Comparison of ENCODE assay signal across 20 mouse cellular contexts in the genomic region with DNA sequence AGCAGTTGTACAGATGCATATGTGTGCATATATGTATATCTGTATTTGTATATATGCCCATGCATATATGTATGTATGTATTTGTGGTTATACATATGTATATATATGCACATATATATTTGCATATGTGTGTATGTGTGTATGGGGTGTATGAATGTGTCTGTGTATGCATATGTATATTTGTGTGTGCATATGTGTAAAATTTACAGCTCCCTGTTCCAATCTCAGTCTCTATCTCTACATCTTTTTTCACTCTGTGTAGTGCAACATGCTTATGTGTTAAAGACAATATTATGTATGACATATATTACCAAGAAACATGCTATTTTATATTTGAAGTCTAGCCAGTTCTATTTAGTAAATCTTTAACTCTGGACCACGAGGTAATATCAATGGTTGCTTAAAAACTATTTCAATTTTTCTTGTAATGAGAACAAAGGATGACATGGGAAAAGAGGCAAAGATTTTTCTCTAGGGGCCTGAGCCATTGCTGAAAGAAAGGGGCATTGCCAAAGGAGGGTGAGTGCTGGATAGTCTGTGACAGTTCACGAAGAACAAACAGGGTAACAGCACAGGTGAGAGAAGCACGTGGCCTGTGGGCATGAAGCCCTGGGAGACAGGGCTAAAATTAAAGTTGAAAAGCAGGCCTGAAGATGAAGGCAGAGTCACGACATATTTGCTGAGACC.
DNase-seq lines count a peak whose midpoint lies in the region; ATAC-seq lines count a peak whose summit lies in the region.
"Had no signal": no experiment of that assay in that cellular context is flagged by ENCODE, and none has a peak within 500 bp of the region (broad histone marks: within the 10 kb centered on the region; RNA-seq: fewer than 3 reads in every experiment).

No protein-coding gene starts in this region.

- peak; percentile 38 for ATAC-seq in hindbrain, embryonic 14.5 days (ENCODE audit: low FRiP score)
- ATAC-seq in forebrain, embryonic 14.5 days = peak; percentile 69
- ATAC-seq in forebrain, embryonic 15.5 days (replicated peaks) = peak; percentile 60
- 0 out of 2 replicates have a peak, but pooled peaks have one; percentile 57 for ATAC-seq in midbrain, embryonic 14.5 days (ENCODE audit: low FRiP score, low TSS enrichment)
- ATAC-seq in megakaryocyte-erythroid progenitor cell, adult 5-6 weeks (replicated peaks; ENCODE audit: low FRiP score, low TSS enrichment, poor library complexity, severe bottlenecking) = no peak
- ATAC-seq: activated CD4-positive, CD25-positive, alpha-beta regulatory T cell, adult 4 months; intestine, postnatal 0 days had no signal

- no peak overlapping the region for H3K9ac ChIP-seq in hindbrain, embryonic 14.5 days
- H3K9ac ChIP-seq in forebrain, embryonic 14.5 days (ENCODE audit: low read length) = no peak overlapping the region
- H3K9ac ChIP-seq in forebrain, embryonic 15.5 days (replicated peaks) = no peak overlapping the region
- no peak overlapping the region for H3K9ac ChIP-seq in midbrain, embryonic 14.5 days (replicated peaks; ENCODE audit: low read length)
- H3K9ac ChIP-seq: liver, embryonic 15.5 days; lung, embryonic 14.5 days; stomach, embryonic 15.5 days had no signal

- whole genome bisulfite sequencing in hindbrain, embryonic 14.5 days = 53% methylated on average over 4 of the region's 4 CpGs
- WGBS in hindbrain, embryonic 10.5 days = 70% methylated on average over 4 of the region's 4 CpGs
- 44% methylated on average over 4 of the region's 4 CpGs for WGBS in forebrain, embryonic 14.5 days
- 42% methylated on average over 4 of the region's 4 CpGs for WGBS in forebrain, embryonic 15.5 days
- 40% methylated on average over 4 of the region's 4 CpGs for WGBS in midbrain, embryonic 14.5 days

- H3K4me1 ChIP-seq in hindbrain, embryonic 14.5 days (replicated peaks; ENCODE audit: control insufficient read depth, insufficient read depth, low read length) = no peaks in the 10 kb centered on the region; the same call in 1 of the 2 replicates
- no peaks in the 10 kb centered on the region for H3K4me1 ChIP-seq in hindbrain, embryonic 10.5 days (replicated peaks)
- H3K4me1 ChIP-seq in forebrain, embryonic 14.5 days (ENCODE audit: control insufficient read depth, insufficient read depth, low read length) = no peaks in the 10 kb centered on the region; the same call in 1 of the 2 replicates
- H3K4me1 ChIP-seq in forebrain, embryonic 15.5 days = peaks cover 16% of the 10 kb centered on the region
- H3K4me1 ChIP-seq in midbrain, embryonic 14.5 days (ENCODE audit: control insufficient read depth, insufficient read depth, low read length) = no peaks in the 10 kb centered on the region
- H3K4me1 ChIP-seq: liver, embryonic 15.5 days; stomach, embryonic 15.5 days had no signal

- no peak overlapping the region for H3K4me2 ChIP-seq in hindbrain, embryonic 14.5 days (replicated peaks)
- no peak overlapping the region for H3K4me2 ChIP-seq in forebrain, embryonic 14.5 days (ENCODE audit: low read length)
- 0 out of 2 replicates have a peak overlapping the region, but pooled peaks have one; percentile 0 for H3K4me2 ChIP-seq in forebrain, embryonic 15.5 days (replicated peaks)
- H3K4me2 ChIP-seq in midbrain, embryonic 14.5 days (ENCODE audit: low read length) = no peak overlapping the region
- H3K4me2 ChIP-seq: liver, embryonic 15.5 days; lung, embryonic 14.5 days; stomach, embryonic 15.5 days had no signal

- no peaks in the 10 kb centered on the region for H3K27me3 ChIP-seq in hindbrain, embryonic 14.5 days (ENCODE audit: control insufficient read depth, insufficient read depth, low read length)
- H3K27me3 ChIP-seq in hindbrain, embryonic 10.5 days (ENCODE audit: insufficient read depth, poor library complexity, severe bottlenecking) = no peaks in the 10 kb centered on the region
- no peaks in the 10 kb centered on the region for H3K27me3 ChIP-seq in forebrain, embryonic 14.5 days (replicated peaks; ENCODE audit: control insufficient read depth, insufficient read depth, low read length)
- no peaks in the 10 kb centered on the region for H3K27me3 ChIP-seq in forebrain, embryonic 15.5 days
- no peaks in the 10 kb centered on the region for H3K27me3 ChIP-seq in midbrain, embryonic 14.5 days (ENCODE audit: control insufficient read depth, insufficient read depth, low read length)
- H3K27me3 ChIP-seq: liver, embryonic 15.5 days; stomach, embryonic 15.5 days had no signal

- peak overlapping the region; percentile 72; the same call in 1 of the 2 replicates for H3K27ac ChIP-seq in hindbrain, embryonic 14.5 days
- no peak overlapping the region for H3K27ac ChIP-seq in hindbrain, embryonic 10.5 days
- peak overlapping the region; percentile 74; the same call in 1 of the 2 replicates for H3K27ac ChIP-seq in forebrain, embryonic 14.5 days (ENCODE audit: low read depth, low read length)
- peak overlapping the region; percentile 71 for H3K27ac ChIP-seq in forebrain, embryonic 15.5 days (replicated peaks)
- H3K27ac ChIP-seq in midbrain, embryonic 14.5 days (replicated peaks; ENCODE audit: low read depth, low read length) = peak overlapping the region; percentile 26; the same call in 1 of the 2 replicates
- H3K27ac ChIP-seq: liver, embryonic 15.5 days; stomach, embryonic 15.5 days had no signal

- DNase-seq in hindbrain, embryonic 14.5 days (ENCODE audit: low spot score) = no peak
- DNase-seq in hindbrain, embryonic 10.5 days (ENCODE audit: low spot score) = no peak
- no peak for DNase-seq in forebrain, embryonic 14.5 days (ENCODE audit: low spot score)
- DNase-seq in midbrain, embryonic 14.5 days = no peak
- no peak for DNase-seq in left cerebral cortex, adult 18-20 months (ENCODE audit: low spot score in 2 of 2)
- no peak for DNase-seq in adrenal gland, postnatal 14 days
- DNase-seq: B cell, adult 2 months; gastrocnemius, postnatal 14 days; kidney, adult 9 months; kidney, postnatal 10 days; liver; lung, embryonic 14.5 days; lung, postnatal 14 days; thymus, postnatal 14 days had no signal

- no peaks in the 10 kb centered on the region for H3K9me3 ChIP-seq in hindbrain, embryonic 14.5 days (ENCODE audit: control insufficient read depth, low read length)
- no peaks in the 10 kb centered on the region for H3K9me3 ChIP-seq in hindbrain, embryonic 10.5 days
- H3K9me3 ChIP-seq in forebrain, embryonic 14.5 days (replicated peaks; ENCODE audit: control insufficient read depth, low read length) = no peaks in the 10 kb centered on the region
- no peaks in the 10 kb centered on the region for H3K9me3 ChIP-seq in forebrain, embryonic 15.5 days
- H3K9me3 ChIP-seq in midbrain, embryonic 14.5 days (ENCODE audit: control insufficient read depth, low read length) = no peaks in the 10 kb centered on the region
- H3K9me3 ChIP-seq: liver, embryonic 15.5 days; stomach, embryonic 15.5 days had no signal

- no peaks in the 10 kb centered on the region for H3K36me3 ChIP-seq in hindbrain, embryonic 14.5 days (replicated peaks; ENCODE audit: control insufficient read depth, insufficient read depth)
- no peaks in the 10 kb centered on the region for H3K36me3 ChIP-seq in hindbrain, embryonic 10.5 days
- no peaks in the 10 kb centered on the region for H3K36me3 ChIP-seq in forebrain, embryonic 14.5 days (ENCODE audit: control insufficient read depth, insufficient read depth, low read length)
- no peaks in the 10 kb centered on the region for H3K36me3 ChIP-seq in forebrain, embryonic 15.5 days
- H3K36me3 ChIP-seq in midbrain, embryonic 14.5 days (ENCODE audit: control insufficient read depth, insufficient read depth, low read length) = no peaks in the 10 kb centered on the region
- H3K36me3 ChIP-seq: liver, embryonic 15.5 days; stomach, embryonic 15.5 days had no signal

- H3K4me3 ChIP-seq in hindbrain, embryonic 14.5 days (replicated peaks; ENCODE audit: low read length) = no peak overlapping the region
- no peak overlapping the region for H3K4me3 ChIP-seq in hindbrain, embryonic 10.5 days
- no peak overlapping the region for H3K4me3 ChIP-seq in forebrain, embryonic 14.5 days (ENCODE audit: low read depth, low read length)
- no peak overlapping the region for H3K4me3 ChIP-seq in forebrain, embryonic 15.5 days
- H3K4me3 ChIP-seq in midbrain, embryonic 14.5 days (replicated peaks; ENCODE audit: low read depth, low read length) = no peak overlapping the region
- H3K4me3 ChIP-seq: liver, embryonic 15.5 days; stomach, embryonic 15.5 days had no signal
